Mouse (Mus musculus) liver, postnatal 0 days (tissue): ENCODE measurements around the gene Ecsit.

ENCODE experiments used
- CTCF ChIP-seq: sonication (generic); IDR thresholded peaks from 2 replicates; pipeline ENCODE4 v1.5.1; 2016; ENCODE audit warnings: antibody characterized with exemption, low read depth
- EP300 ChIP-seq: IDR thresholded peaks from 2 replicates; pipeline ENCODE4 v1.6.1; 2016; ENCODE audit warnings: antibody characterized with exemption, low read depth, mild to moderate bottlenecking

DNA sequence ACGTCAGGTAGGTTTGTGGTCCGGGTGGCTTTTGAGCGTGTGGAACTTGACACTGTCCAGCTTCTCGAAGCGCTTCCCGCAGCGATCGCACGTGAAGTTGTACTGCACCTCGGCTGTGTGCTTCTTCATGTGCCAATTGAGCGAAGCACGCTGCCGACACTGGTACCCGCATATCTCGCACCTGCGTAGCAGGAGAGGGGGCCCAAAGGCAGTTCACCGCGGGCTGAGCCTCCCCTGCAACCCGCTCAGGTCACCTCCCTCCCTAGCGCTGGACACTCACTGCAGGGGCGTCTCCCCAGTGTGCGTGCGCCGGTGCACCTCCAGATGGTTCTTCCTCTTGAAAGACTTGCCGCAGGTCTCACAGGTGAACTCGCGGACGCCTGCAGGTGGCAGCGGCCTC is 29.5 kb downstream of the Ecsit start:
- no peak for TF ChIP-seq EP300
- TF ChIP-seq CTCF, result no peak
